Mouse (Mus musculus): ENCODE results near the gene Actr5. TPM values are rescaled to one million over a fixed set of nuclear protein-coding genes. Genes with fewer than 3 reads are reported as not detected.

Actr5 gene
- total RNA-seq (2014; fragmentation: Nextera tagmentation) (22.5 and 24.7 TPM in 2 replicates), total RNA-seq (2017) (20.2 and 22.5 TPM in 2 replicates), polyA plus RNA-seq (2012) (18.2 and 19.7 TPM in 2 replicates)

DNA sequence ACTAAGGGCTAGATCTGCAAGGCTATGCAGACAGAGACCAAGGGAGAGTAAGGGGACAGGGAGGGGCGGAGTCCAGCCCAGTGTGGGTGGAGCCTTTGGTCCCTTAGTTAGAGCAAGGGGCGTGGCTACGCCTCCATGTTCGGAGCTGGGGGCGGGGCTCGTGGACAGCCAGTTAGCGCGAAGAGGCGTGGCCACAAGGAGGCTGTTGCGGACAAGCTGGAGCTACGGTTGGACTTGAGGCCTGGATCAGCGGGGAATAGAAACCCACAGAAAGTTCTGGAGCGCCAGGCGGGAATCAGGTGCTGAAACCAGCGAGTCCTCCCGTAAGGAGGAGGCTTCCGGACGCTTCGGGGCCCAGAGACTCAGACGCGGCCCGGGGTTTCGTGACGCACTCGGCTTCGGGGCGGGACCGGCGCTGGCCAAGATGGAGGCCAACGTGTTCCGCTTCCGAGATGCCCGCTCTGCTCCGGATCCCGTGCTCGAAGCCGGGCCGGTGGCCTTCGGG lies at the start of gene Actr5:
Gene Actr5 (plus strand): TSS at position 171 of the 505 bp plus-strand sequence.
- ATAC-seq (ENCODE audit: extremely low read depth, insufficient number of reproducible peaks, low FRiP score, poor library complexity, severe bottlenecking) (peak; percentile 96), DNase-seq (ENCODE audit: low spot score) (peak; percentile 91)
- Histone ChIP-seq H3K4me1 (ENCODE audit: insufficient read depth, low read depth, low read length) (peaks cover 30% of the 10 kb centered on the region), H3K36me3 (replicated peaks) (peaks cover 37% of the 10 kb centered on the region), H3K27me3 (ENCODE audit: insufficient read depth, low read length) (peaks cover 14% of the 10 kb centered on the region), H3K9me3 (replicated peaks) (no peaks in the 10 kb centered on the region), H3K4me3 (ENCODE audit: low read depth, low read length) (peak within 1 kb of the TSS; percentile 96)
- TF ChIP-seq TAL1 (conservative IDR thresholded peaks at IDR 0.05; ENCODE audit: low read depth, low read length): no peak
- no peak for TF ChIP-seq GATA1 (IDR thresholded peaks at IDR 0.05; ENCODE audit: borderline replicate concordance, low read length)
- no peak for TF ChIP-seq POLR2AphosphoS5 (IDR thresholded peaks at IDR 0.05; ENCODE audit: insufficient replicate concordance, low read depth, low read length)
- no peak for TF ChIP-seq CTCF (IDR thresholded peaks at IDR 0.05; ENCODE audit: low read depth, low read length)
- TF ChIP-seq GATA2 (IDR thresholded peaks at IDR 0.05; ENCODE audit: borderline replicate concordance, low read depth, low read length): no peak

DNA sequence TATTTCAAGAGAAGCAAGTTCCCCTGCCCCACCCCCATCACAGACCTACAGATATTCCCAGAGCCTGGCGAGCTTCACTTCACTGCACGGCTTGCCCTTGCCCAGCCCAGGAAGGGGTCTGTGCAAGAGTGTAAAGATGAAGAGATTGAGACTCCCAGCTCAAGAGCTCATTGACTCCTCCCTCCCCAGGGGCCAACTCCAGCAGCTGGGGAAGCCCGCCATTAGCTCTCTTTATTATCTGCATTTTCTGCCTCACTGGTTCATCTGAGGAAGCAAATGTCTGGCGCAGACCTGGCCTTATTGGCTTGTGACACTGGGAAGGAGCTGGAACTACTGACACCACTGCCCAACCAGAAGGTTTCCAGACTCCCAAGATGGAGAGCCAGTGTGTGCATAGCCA lies 44.7 kb upstream of the Actr5 start:
- H3K27me3 ChIP-seq (ENCODE audit: insufficient read depth, low read length): peaks cover 47% of the 10 kb centered on the region
- peaks cover 30% of the 10 kb centered on the region for H3K4me1 ChIP-seq (ENCODE audit: insufficient read depth, low read depth, low read length)
- DNase-seq (ENCODE audit: low spot score): no peak
- H3K9me3 ChIP-seq (replicated peaks): no peaks in the 10 kb centered on the region
- TF ChIP-seq CTCF (IDR thresholded peaks at IDR 0.05; ENCODE audit: low read depth, low read length) (no peak), GATA2 (IDR thresholded peaks at IDR 0.05; ENCODE audit: borderline replicate concordance, low read depth, low read length) (no peak), GATA1 (IDR thresholded peaks at IDR 0.05; ENCODE audit: borderline replicate concordance, low read length) (no peak), POLR2AphosphoS5 (IDR thresholded peaks at IDR 0.05; ENCODE audit: insufficient replicate concordance, low read depth, low read length) (no peak), TAL1 (conservative IDR thresholded peaks at IDR 0.05; ENCODE audit: low read depth, low read length) (no peak)
- ATAC-seq (ENCODE audit: extremely low read depth, insufficient number of reproducible peaks, low FRiP score, poor library complexity, severe bottlenecking): no peak
- no peaks in the 10 kb centered on the region for H3K36me3 ChIP-seq (replicated peaks)
- H3K4me3 ChIP-seq (ENCODE audit: low read depth, low read length): no peak overlapping the region

DNA sequence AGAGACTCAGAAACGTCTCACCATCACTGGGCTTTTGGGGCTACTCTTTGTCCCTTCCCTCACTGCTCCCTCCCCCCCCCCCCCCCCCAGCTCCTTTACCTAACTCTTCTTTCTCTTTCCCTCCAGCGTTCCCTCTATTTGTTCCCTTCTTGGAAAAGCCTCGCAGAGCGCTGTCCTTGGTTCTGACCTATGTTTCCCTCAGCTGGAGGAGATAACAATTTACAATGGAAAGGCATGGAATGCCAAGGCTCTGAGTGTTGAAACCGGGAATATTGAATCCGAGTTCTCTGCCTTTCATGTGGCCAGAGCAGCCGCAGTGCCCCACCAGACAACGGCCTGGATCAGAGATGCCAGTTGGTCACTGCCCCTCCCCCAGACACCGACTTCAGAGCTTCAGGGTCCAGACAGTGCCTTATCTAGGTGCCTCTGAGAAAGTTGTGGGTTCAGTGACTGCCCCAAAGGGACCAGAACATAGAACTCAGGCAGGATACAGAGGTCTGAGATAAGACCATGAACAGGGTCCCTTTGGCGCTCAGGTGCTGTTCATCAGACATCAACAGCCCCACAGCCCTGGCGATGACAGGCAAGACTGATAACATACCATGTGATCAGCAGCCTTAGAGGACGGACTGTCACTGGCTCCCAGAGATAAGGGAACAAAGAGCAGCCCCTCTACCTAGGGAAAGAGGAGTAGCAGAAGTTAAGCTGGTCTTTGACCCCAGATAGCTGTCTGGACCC lies 39.9 kb upstream of the Actr5 start:
- Histone ChIP-seq H3K36me3 (replicated peaks) (no peaks in the 10 kb centered on the region), H3K9me3 (replicated peaks) (peaks cover 9% of the 10 kb centered on the region), H3K4me3 (ENCODE audit: low read depth, low read length) (peak overlapping the region; percentile 56; the same call in 1 of the 2 replicates), H3K27me3 (ENCODE audit: insufficient read depth, low read length) (peaks cover 50% of the 10 kb centered on the region), H3K4me1 (ENCODE audit: insufficient read depth, low read depth, low read length) (peaks cover 42% of the 10 kb centered on the region)
- ATAC-seq (ENCODE audit: extremely low read depth, insufficient number of reproducible peaks, low FRiP score, poor library complexity, severe bottlenecking) (peak; percentile 91), DNase-seq (ENCODE audit: low spot score) (peak; percentile 48)
- no peak for TF ChIP-seq GATA2 (IDR thresholded peaks at IDR 0.05; ENCODE audit: borderline replicate concordance, low read depth, low read length)
- TF ChIP-seq POLR2AphosphoS5 (IDR thresholded peaks at IDR 0.05; ENCODE audit: insufficient replicate concordance, low read depth, low read length): no peak
- TF ChIP-seq TAL1 (conservative IDR thresholded peaks at IDR 0.05; ENCODE audit: low read depth, low read length): peak; percentile 95
- TF ChIP-seq GATA1 (IDR thresholded peaks at IDR 0.05; ENCODE audit: borderline replicate concordance, low read length): no peak
- no peak for TF ChIP-seq CTCF (IDR thresholded peaks at IDR 0.05; ENCODE audit: low read depth, low read length)

DNA sequence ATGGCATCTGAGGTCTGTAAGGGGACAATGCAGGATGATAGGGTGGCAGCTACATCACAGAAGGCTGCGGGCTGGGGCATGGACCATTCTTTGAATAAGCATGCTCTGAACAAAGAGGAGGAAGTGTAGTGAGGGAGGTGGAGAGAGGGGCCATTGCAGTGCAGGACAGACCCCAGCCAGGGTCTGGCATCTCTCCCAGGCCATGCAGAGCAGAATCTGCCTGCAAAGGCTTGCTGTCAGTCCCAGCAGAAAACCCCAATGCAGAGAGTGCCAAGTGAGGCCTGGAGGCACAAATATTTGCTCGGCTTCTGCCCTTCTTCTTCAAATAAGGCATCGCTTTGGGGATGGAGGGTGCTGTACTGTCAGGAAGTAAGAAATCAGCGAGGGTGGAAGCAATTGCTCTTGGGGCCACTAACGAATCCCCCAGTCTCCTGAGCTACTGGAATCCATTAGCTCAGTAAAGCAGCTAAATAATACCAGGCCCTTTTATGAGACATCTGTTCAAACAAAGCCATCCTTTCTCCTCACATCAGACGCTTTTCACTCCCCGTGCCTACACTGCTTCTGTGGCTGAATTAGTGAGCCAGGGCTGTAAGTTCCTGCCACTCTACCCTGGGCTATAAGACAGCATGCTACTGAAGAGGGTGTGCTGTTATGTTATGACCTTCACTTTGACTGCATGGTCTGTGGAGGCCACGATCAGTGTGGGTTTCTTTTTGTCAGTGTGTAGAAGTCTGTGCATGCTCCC lies 36.0 kb upstream of the Actr5 start:
- Histone ChIP-seq H3K36me3 (replicated peaks) (no peaks in the 10 kb centered on the region), H3K4me1 (ENCODE audit: insufficient read depth, low read depth, low read length) (peaks cover 37% of the 10 kb centered on the region), H3K27me3 (ENCODE audit: insufficient read depth, low read length) (peaks cover 55% of the 10 kb centered on the region), H3K9me3 (replicated peaks) (peaks cover 9% of the 10 kb centered on the region), H3K4me3 (ENCODE audit: low read depth, low read length) (no peak overlapping the region)
- DNase-seq (ENCODE audit: low spot score): no peak
- TF ChIP-seq POLR2AphosphoS5 (IDR thresholded peaks at IDR 0.05; ENCODE audit: insufficient replicate concordance, low read depth, low read length) (no peak), GATA2 (IDR thresholded peaks at IDR 0.05; ENCODE audit: borderline replicate concordance, low read depth, low read length) (no peak), CTCF (IDR thresholded peaks at IDR 0.05; ENCODE audit: low read depth, low read length) (no peak), GATA1 (IDR thresholded peaks at IDR 0.05; ENCODE audit: borderline replicate concordance, low read length) (no peak)
- ATAC-seq (ENCODE audit: extremely low read depth, insufficient number of reproducible peaks, low FRiP score, poor library complexity, severe bottlenecking): no peak

DNA sequence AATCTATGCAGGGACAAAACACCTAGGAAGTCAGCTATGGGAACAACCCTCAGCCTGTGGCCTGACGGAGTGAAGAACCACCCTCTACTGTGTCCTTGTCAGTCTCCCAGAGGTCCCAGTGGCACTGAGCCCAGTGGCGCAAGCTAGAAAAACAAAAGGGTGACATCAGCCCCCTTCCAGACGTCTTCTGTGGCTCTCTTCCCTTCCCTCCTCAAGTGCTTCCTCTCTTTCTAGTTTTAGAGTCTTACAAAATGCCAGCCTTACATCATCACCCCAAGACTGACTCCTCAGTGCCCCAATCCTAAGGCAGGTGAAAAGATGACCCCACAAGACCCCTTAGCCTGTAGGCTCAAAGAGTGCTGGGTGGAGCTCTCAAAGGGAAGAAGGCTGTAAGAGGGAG lies 34.2 kb upstream of the Actr5 start:
- peaks cover 20% of the 10 kb centered on the region for H3K4me1 ChIP-seq (ENCODE audit: insufficient read depth, low read depth, low read length)
- H3K9me3 ChIP-seq (replicated peaks): peaks cover 9% of the 10 kb centered on the region
- no peaks in the 10 kb centered on the region for H3K36me3 ChIP-seq (replicated peaks)
- TF ChIP-seq CTCF (IDR thresholded peaks at IDR 0.05; ENCODE audit: low read depth, low read length) (no peak), GATA1 (IDR thresholded peaks at IDR 0.05; ENCODE audit: borderline replicate concordance, low read length) (no peak), POLR2AphosphoS5 (IDR thresholded peaks at IDR 0.05; ENCODE audit: insufficient replicate concordance, low read depth, low read length) (no peak), GATA2 (IDR thresholded peaks at IDR 0.05; ENCODE audit: borderline replicate concordance, low read depth, low read length) (no peak)
- H3K27me3 ChIP-seq (ENCODE audit: insufficient read depth, low read length): peaks cover 60% of the 10 kb centered on the region
- no peak overlapping the region for H3K4me3 ChIP-seq (ENCODE audit: low read depth, low read length)
- DNase-seq (ENCODE audit: low spot score): no peak
- ATAC-seq (ENCODE audit: extremely low read depth, insufficient number of reproducible peaks, low FRiP score, poor library complexity, severe bottlenecking): no peak

DNA sequence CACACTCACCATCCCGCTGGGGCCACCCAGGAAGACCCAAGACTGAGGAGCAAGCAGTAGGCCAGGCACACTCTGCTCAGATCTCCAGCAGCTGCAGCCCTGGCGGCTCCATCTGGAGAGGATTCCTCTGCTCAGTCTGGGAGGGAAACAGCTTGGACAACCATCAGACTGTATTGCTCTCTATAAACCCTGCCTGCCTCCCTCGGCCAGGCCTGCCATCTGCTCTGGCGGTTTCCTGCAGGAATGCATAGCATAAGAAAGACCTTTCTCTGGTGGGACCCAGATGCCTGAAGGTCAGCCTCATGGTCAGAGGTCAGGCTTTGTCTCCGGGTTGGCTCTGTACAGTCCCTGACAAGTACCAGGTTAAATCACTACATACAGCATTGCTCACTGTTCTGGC lies 33.4 kb upstream of the Actr5 start:
- TF ChIP-seq CTCF (IDR thresholded peaks at IDR 0.05; ENCODE audit: low read depth, low read length): no peak
- no peak for TF ChIP-seq POLR2AphosphoS5 (IDR thresholded peaks at IDR 0.05; ENCODE audit: insufficient replicate concordance, low read depth, low read length)
- TF ChIP-seq GATA1 (IDR thresholded peaks at IDR 0.05; ENCODE audit: borderline replicate concordance, low read length): no peak
- TF ChIP-seq GATA2 (IDR thresholded peaks at IDR 0.05; ENCODE audit: borderline replicate concordance, low read depth, low read length): no peak
- TF ChIP-seq TAL1 (conservative IDR thresholded peaks at IDR 0.05; ENCODE audit: low read depth, low read length): no peak
- no peaks in the 10 kb centered on the region for H3K36me3 ChIP-seq (replicated peaks)
- peaks cover 7% of the 10 kb centered on the region for H3K9me3 ChIP-seq (replicated peaks)
- H3K4me3 ChIP-seq (ENCODE audit: low read depth, low read length): no peak overlapping the region
- peaks cover 13% of the 10 kb centered on the region for H3K4me1 ChIP-seq (ENCODE audit: insufficient read depth, low read depth, low read length)
- H3K27me3 ChIP-seq (ENCODE audit: insufficient read depth, low read length): peaks cover 60% of the 10 kb centered on the region
- ATAC-seq (ENCODE audit: extremely low read depth, insufficient number of reproducible peaks, low FRiP score, poor library complexity, severe bottlenecking): no peak
- no peak for DNase-seq (ENCODE audit: low spot score)

Measured in G1E (cell line).